Mouse (Mus musculus) forebrain, embryonic 12.5 days (tissue): Measurements from ENCODE around the gene Ddx52. TPM values are rescaled to one million over a fixed set of nuclear protein-coding genes. Genes with fewer than 3 reads are reported as not detected.

Experiments
- ATAC-seq: fragments of 200-750 bp; cut with Nextera tagmentation; 2 replicates; pipeline ENCODE4 v1.8.0; 2017; ENCODE audit warnings: moderate TSS enrichment; ENCODE audit not compliant: low FRiP score
- H3K27ac ChIP-seq: fragments of 300-500 bp; sonication (generic); 2 replicates; pipeline ENCODE4 v1.5.1; 2016; ENCODE audit warnings: mild to moderate bottlenecking
- H3K27me3 ChIP-seq: fragments of 300-500 bp; sonication (generic); 2 replicates; pipeline ENCODE4 v1.6.1; 2016; ENCODE audit warnings: mild to moderate bottlenecking
- H3K36me3 ChIP-seq: fragments of 300-500 bp; sonication (generic); replicated peaks from 2 replicates; pipeline ENCODE4 v1.6.1; 2016; ENCODE audit warnings: mild to moderate bottlenecking
- H3K4me1 ChIP-seq: fragments of 300-500 bp; sonication (generic); 2 replicates; pipeline ENCODE4 v1.6.1; 2016
- H3K4me2 ChIP-seq: fragments of 300-500 bp; sonication (generic); 2 replicates; pipeline ENCODE4 v1.6.1; 2016; ENCODE audit warnings: mild to moderate bottlenecking, moderate library complexity
- H3K4me3 ChIP-seq: fragments of 300-500 bp; sonication (generic); replicated peaks from 2 replicates; pipeline ENCODE4 v1.5.1; 2016; ENCODE audit warnings: mild to moderate bottlenecking
- H3K9ac ChIP-seq: fragments of 300-500 bp; sonication (generic); 2 replicates; pipeline ENCODE4 v1.6.1; 2016; ENCODE audit warnings: mild to moderate bottlenecking
- H3K9me3 ChIP-seq: fragments of 300-500 bp; sonication (generic); 2 replicates; pipeline ENCODE4 v1.6.1; 2016
- WGBS: fragments of 180-500 bp; shearing (Covaris S2); methylation state at CpG from one replicate; pipeline ENCODE4 v1.1.7; 2016; 5-methylcytosine and 5-hydroxymethylcytosine counted together
- polyA plus RNA-seq: library from polyadenylated mRNA; unstranded; fragments of >200 nt; fragmentation: Nextera tagmentation; extraction: Ambion mirVana; gene quantifications from 2 replicates; pipeline ENCODE4 v1.2.1, GENCODE M21; 2016

The Ddx52 gene
- polyA plus RNA-seq, 1 experiment from 2014 or later: 43.3 TPM

DNA sequence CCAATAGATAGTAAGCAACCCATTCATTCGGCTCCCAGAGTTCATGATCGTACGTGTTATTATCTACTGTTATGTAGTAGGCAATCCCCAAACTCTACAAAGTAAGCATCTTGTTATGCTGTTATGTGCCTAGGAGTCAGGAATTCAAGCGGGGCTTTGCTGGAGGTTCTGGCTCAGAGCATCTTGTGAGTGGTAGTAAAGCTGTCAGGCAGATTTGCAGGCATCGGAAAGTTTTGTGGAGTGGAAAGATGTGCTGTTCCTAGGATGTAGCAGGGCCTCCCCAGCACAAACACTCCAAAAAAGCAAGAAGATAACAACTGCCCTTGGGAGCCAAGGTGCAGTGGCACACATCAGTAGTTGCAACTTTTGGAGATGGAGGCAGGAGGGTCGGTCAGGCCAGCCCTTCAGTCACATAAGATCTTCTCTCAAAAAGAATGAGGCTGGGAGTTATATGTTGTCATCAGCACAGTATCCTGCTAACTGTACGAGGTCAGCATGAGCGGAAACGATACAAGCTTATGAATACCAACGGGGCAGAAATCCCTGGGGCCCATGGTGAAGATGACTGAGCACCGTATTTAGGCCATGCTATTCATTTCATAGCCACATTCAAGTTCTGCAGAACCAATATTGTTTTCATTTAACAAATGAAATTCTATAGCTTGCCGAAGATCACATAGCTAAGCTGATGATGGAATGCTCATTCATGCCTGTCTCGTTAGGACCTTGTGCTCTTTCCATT is 34.5 kb downstream of the Ddx52 start:
- 86% methylated on average over 13 of the region's 13 CpGs for WGBS
- H3K27me3 ChIP-seq: no peaks in the 10 kb centered on the region
- H3K36me3 ChIP-seq: peaks cover 73% of the 10 kb centered on the region
- H3K27ac ChIP-seq: no peak overlapping the region
- H3K4me2 ChIP-seq: no peak overlapping the region
- H3K4me3 ChIP-seq: no peak overlapping the region
- ATAC-seq: no peak
- no peaks in the 10 kb centered on the region for H3K9me3 ChIP-seq
- H3K9ac ChIP-seq: no peak overlapping the region
- H3K4me1 ChIP-seq: peaks cover 9% of the 10 kb centered on the region; the same call in 1 of the 2 replicates

DNA sequence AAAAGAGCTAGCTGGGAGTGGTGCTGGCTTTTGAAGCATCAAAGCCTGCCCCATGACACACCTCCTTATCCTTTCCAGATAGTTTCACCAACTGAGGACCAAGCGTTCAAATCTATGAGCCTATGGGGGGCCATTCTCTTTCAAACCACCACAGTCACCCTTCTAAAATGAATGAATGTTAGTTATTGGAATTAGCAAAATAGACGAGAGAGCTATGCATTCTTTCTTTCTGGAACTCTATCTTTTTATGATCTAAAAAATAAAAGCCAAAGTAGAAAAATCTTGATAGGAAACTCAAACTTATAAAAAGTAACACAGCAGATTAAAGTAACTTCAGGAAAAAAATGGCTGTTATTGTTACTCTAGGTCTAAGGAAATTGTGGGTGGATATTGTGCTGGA is 35.9 kb downstream of the Ddx52 start:
- Histone ChIP-seq H3K36me3 (peaks cover 79% of the 10 kb centered on the region), H3K27me3 (no peaks in the 10 kb centered on the region), H3K4me3 (no peak overlapping the region), H3K9ac (no peak overlapping the region), H3K27ac (no peak overlapping the region), H3K9me3 (no peaks in the 10 kb centered on the region), H3K4me2 (no peak overlapping the region), H3K4me1 (peaks cover 9% of the 10 kb centered on the region; the same call in 1 of the 2 replicates)
- 86% methylated on average over 2 of the region's 2 CpGs for WGBS
- no peak for ATAC-seq

DNA sequence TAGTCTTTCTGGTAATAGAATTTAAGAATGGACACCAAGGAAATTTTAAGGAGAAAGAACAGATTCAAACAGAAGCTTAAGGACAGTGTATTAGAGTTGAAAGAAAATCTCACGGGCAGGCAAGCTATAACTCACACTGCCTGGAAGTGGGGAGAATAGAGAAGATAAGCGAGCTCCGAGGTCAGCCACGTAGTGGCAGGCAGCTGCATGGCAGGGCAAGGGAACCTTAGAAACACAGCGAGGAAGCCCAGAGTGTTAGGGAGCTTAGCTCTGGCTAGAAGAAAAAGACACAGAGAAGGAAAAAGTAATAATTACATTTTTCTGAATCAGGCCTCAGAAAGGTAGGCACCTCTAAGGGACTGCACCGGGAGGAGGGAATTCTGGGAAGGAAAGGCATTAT is 38.1 kb downstream of the Ddx52 start:
- no peak overlapping the region for H3K27ac ChIP-seq
- no peak overlapping the region for H3K9ac ChIP-seq
- no peak for ATAC-seq
- H3K36me3 ChIP-seq: peaks cover 81% of the 10 kb centered on the region
- no peaks in the 10 kb centered on the region for H3K4me1 ChIP-seq
- no peak overlapping the region for H3K4me2 ChIP-seq
- 94% methylated on average over 6 of the region's 6 CpGs for WGBS
- H3K9me3 ChIP-seq: no peaks in the 10 kb centered on the region
- no peak overlapping the region for H3K4me3 ChIP-seq
- H3K27me3 ChIP-seq: no peaks in the 10 kb centered on the region

DNA sequence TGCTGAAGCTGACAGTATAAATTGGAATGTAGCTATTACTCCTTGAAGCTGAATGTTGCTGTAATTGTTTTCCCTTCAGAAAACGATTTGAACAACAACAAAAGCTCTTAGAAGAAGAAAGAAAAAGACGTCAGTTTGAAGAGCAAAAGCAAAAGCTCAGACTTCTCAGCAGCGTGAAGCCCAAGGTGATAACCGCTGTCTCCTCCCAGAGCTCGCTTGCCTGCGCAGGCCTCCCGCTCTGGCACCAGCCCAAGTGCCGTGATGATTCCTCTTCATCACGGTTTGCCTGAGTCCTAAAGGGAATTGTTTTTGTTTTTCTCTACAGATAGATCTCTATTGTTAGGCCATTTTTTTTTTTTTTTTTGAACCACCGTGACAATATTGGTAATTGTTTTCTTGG is 39.5 kb downstream of the Ddx52 start:
- WGBS: 74% methylated on average over 10 of the region's 10 CpGs
- Histone ChIP-seq H3K27ac (no peak overlapping the region), H3K36me3 (peaks cover 87% of the 10 kb centered on the region), H3K9ac (no peak overlapping the region), H3K27me3 (no peaks in the 10 kb centered on the region), H3K4me1 (no peaks in the 10 kb centered on the region), H3K4me3 (no peak overlapping the region), H3K9me3 (no peaks in the 10 kb centered on the region), H3K4me2 (no peak overlapping the region)
- no peak for ATAC-seq

DNA sequence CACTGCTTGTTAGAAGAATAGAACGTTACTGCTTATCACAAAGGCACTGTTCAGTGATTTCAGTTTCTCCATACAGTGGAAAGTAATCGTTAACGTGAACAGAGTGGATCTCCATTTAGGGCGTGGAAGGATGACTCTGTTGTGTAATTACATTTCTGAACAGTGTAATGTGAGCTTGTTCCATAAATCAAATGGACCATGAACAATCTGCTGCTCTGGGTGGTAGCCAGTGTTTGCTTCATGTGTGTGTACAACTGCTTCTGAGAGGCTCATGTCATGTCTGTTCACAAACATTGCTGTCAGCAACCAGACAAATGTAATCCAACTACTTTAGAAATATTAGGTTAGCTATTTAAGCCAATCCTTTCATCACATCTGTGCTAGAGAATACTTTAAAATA is 49.8 kb downstream of the Ddx52 start:
- Histone ChIP-seq H3K27ac (no peak overlapping the region), H3K4me1 (no peaks in the 10 kb centered on the region), H3K9me3 (no peaks in the 10 kb centered on the region), H3K9ac (no peak overlapping the region), H3K4me3 (no peak overlapping the region), H3K27me3 (no peaks in the 10 kb centered on the region), H3K36me3 (peaks cover 91% of the 10 kb centered on the region), H3K4me2 (no peak overlapping the region)
- no peak for ATAC-seq
- 82% methylated on average over 4 of the region's 4 CpGs for WGBS

DNA sequence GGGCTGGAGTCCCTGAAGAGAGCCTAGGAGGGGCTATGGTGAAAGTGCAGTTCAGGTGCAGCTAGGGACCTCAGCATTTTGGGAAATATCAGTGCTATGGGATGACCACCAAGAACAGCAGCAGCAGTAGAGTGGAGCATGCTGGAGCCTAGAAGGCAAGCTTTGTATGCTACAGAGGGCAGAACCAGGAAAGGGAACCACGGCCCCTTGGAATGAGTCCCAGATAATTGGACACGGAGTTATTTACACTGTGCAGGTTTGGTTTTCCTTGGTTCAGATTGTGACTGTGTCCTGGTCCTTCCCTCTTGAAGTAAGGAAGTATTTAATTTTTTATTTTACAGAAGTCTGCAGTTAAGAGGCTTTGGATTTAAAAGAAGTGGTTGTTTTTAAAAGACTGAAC is 51.6 kb downstream of the Ddx52 start:
- H3K36me3 ChIP-seq: peaks cover 91% of the 10 kb centered on the region
- no peak overlapping the region for H3K4me3 ChIP-seq
- H3K27ac ChIP-seq: no peak overlapping the region
- WGBS: 85% methylated on average over 2 of the region's 2 CpGs
- H3K9me3 ChIP-seq: no peaks in the 10 kb centered on the region
- no peaks in the 10 kb centered on the region for H3K4me1 ChIP-seq
- no peaks in the 10 kb centered on the region for H3K27me3 ChIP-seq
- no peak overlapping the region for H3K9ac ChIP-seq
- H3K4me2 ChIP-seq: no peak overlapping the region
- no peak for ATAC-seq

DNA sequence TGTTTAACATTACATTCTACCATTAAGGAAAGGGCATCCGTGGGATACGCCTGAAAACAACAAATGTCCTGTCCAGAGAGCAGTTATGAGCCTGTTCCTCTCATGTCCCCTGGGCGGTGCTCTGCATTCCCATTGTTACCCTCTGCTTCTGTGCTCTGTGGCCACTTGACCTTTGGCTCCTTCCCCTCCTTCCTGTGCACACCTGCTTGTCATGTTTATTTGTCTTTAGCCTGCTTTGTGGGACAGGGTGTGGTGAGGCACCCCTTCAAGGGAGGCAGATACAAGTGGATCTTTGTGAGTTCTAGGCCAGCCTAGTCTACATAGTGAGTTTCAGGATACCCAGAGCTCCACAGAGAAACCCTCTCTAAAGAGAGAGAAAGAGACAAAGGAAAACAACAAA is 52.6 kb downstream of the Ddx52 start:
- H3K4me3 ChIP-seq: no peak overlapping the region
- no peaks in the 10 kb centered on the region for H3K4me1 ChIP-seq
- WGBS: 87% methylated on average over 3 of the region's 3 CpGs
- H3K27ac ChIP-seq: no peak overlapping the region
- H3K9me3 ChIP-seq: no peaks in the 10 kb centered on the region
- ATAC-seq: no peak
- no peak overlapping the region for H3K9ac ChIP-seq
- H3K27me3 ChIP-seq: no peaks in the 10 kb centered on the region
- peaks cover 91% of the 10 kb centered on the region for H3K36me3 ChIP-seq
- H3K4me2 ChIP-seq: no peak overlapping the region

DNA sequence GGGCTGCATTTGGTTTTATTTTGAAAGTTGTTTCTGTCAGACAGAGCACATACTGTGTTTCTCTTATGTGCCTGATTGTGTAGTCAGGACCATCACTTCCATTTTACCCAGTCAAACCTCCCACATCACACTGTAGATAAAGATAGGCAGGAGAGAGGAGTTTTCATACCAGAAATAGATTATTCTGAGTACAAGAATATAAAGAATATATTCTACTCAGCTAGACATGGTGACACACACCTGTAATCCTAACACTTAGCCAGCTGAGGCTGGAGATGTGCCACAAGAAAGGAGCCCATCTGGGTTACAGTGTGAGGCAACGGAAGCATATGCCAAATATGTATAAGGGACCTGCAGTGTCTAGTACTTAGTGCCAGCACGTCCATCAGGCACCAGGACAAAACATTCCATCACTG is 53.7 kb downstream of the Ddx52 start:
- Histone ChIP-seq H3K36me3 (peaks cover 89% of the 10 kb centered on the region), H3K4me2 (no peak overlapping the region), H3K4me3 (no peak overlapping the region), H3K9me3 (no peaks in the 10 kb centered on the region), H3K27ac (no peak overlapping the region), H3K27me3 (no peaks in the 10 kb centered on the region), H3K4me1 (no peaks in the 10 kb centered on the region), H3K9ac (no peak overlapping the region)
- WGBS: 92% methylated on average over 2 of the region's 2 CpGs
- no peak for ATAC-seq

DNA sequence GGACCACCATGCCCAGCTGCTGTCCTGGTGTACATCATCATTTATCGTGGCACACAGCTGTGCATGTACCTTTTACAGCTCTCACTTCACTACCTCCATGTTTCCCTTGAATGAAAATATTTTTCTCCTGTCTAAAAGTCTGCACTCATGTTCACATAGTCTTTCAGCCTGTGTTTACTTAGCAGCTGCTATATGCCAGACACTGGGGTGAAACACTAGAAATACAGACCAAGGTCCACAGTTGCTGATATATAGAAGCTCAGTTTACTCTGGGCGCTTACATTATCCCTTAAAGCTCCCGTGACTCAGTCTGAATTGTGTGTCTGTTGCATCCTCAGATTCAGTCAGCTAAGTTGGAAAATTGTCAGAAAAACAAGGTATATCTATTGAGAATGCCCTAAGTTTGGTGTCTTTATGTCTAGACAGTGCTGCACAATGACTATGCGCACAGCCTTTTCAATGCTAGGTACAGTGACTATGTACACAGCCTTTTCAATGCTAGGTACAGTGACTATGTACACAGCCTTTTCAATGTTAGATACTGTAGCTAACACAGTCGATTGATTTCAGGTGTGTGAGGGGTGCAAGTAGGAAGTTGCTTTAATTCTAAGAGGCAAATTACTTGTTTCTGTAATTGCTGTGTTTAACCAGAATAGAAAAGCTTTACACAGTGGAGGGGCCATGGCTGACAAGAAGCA is 55.5 kb downstream of the Ddx52 start:
- no peaks in the 10 kb centered on the region for H3K9me3 ChIP-seq
- no peak overlapping the region for H3K9ac ChIP-seq
- H3K27ac ChIP-seq: no peak overlapping the region
- no peaks in the 10 kb centered on the region for H3K4me1 ChIP-seq
- 94% methylated on average over 5 of the region's 5 CpGs for WGBS
- no peak overlapping the region for H3K4me2 ChIP-seq
- no peak for ATAC-seq
- no peaks in the 10 kb centered on the region for H3K27me3 ChIP-seq
- no peak overlapping the region for H3K4me3 ChIP-seq
- peaks cover 90% of the 10 kb centered on the region for H3K36me3 ChIP-seq

DNA sequence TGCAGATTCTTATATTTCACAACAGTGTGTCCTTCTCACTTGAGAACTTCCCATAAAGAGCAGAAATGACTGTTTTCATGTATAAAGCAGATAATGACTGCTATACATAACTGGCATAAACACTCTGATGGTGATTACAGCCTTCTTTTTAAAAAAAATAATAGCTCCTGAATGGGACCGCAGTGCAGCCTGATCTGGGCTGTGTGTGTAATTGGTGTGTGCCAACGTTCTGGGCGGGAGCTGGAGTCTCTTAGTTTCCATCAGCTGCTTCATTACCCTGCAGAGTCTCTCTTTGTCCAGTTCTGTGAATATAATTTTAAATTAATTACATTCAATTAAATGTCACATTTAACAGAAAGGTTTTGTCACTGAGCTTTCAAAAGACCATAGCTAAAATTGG is 57.1 kb downstream of the Ddx52 start:
- Histone ChIP-seq H3K4me1 (no peaks in the 10 kb centered on the region), H3K4me2 (no peak overlapping the region), H3K4me3 (no peak overlapping the region), H3K9me3 (no peaks in the 10 kb centered on the region), H3K27ac (no peak overlapping the region), H3K27me3 (no peaks in the 10 kb centered on the region), H3K36me3 (peaks cover 90% of the 10 kb centered on the region), H3K9ac (no peak overlapping the region)
- 63% methylated on average over 3 of the region's 3 CpGs for WGBS
- no peak for ATAC-seq

DNA sequence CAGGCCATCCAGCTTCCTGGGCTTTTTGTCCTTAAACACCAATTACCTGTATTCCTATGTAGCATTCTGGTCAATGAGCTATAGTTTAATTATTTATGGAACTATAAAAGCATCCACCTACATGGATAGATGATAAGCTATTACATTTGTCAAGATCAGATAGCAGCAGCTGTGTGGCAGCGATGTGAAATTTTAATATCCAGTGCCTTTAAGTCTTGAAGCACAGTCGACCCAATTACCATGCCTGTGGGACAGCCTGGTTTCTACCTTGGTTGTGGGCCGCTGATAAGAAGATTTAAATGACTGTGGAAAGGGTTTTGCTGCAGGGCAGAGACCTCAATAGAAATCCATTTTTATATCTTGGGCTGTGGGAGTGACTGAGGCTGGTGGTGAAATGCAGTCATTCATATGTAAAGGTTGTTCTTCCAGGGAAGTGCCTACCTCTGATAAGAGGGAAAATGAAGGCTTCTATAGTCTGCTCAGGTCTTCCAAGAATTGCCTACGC is 57.6 kb downstream of the Ddx52 start:
- no peaks in the 10 kb centered on the region for H3K9me3 ChIP-seq
- no peak overlapping the region for H3K27ac ChIP-seq
- no peak overlapping the region for H3K9ac ChIP-seq
- no peaks in the 10 kb centered on the region for H3K4me1 ChIP-seq
- H3K4me3 ChIP-seq: no peak overlapping the region
- 86% methylated on average over 4 of the region's 4 CpGs for WGBS
- H3K36me3 ChIP-seq: peaks cover 90% of the 10 kb centered on the region
- no peak overlapping the region for H3K4me2 ChIP-seq
- H3K27me3 ChIP-seq: no peaks in the 10 kb centered on the region
- ATAC-seq: no peak

DNA sequence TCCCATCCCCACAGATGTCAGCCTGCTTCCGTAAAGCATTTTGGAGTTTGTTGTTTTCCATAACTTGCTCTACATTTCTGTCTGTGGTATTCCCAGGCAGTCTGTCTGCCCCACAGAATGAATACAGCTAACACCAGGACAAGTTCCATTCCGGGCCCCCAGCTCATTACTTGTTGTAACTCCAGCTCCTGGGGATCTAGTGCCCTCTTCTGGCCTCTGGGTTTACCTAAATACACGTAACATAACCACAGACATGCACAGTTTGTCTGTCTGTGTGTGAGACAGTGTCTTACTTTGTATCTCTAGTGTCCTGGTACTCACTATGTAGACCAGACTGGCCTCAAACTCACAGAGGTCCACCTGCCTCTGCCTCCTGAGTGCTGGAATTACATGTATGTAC is 59.4 kb downstream of the Ddx52 start:
- Histone ChIP-seq H3K4me2 (no peak overlapping the region), H3K9ac (no peak overlapping the region), H3K4me3 (no peak overlapping the region), H3K4me1 (no peaks in the 10 kb centered on the region), H3K27me3 (no peaks in the 10 kb centered on the region), H3K9me3 (no peaks in the 10 kb centered on the region), H3K36me3 (peaks cover 90% of the 10 kb centered on the region), H3K27ac (no peak overlapping the region)
- ATAC-seq: no peak
- 91% methylated on average over 3 of the region's 3 CpGs for WGBS

DNA sequence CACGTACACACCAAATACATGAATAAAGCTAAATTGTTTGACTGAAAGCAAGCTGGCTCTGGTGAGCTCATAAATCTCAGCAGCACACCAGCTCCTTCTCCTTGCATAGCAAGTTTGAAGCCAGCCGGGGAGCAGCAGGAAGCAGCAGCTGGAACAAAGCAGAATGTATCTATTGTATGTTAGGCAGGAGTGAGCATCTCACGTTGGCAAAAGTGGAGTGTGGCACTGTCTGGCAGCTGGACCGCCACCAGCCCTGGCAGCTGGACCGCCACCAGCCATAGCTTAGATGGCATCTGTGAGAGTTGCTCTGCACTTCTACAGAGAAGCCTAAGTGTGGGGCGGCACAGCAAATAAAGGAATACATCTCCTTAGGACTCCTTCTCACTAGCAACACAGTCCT is 62.1 kb downstream of the Ddx52 start:
- peaks cover 87% of the 10 kb centered on the region for H3K36me3 ChIP-seq
- H3K4me2 ChIP-seq: no peak overlapping the region
- no peak overlapping the region for H3K4me3 ChIP-seq

More for the DNA sequence above, 62.1 kb downstream of the Ddx52 start:
- H3K9ac ChIP-seq: no peak overlapping the region
- H3K4me1 ChIP-seq: no peaks in the 10 kb centered on the region
- H3K27ac ChIP-seq: no peak overlapping the region
- H3K27me3 ChIP-seq: no peaks in the 10 kb centered on the region
- no peaks in the 10 kb centered on the region for H3K9me3 ChIP-seq
- 93% methylated on average over 6 of the region's 6 CpGs for WGBS
- no peak for ATAC-seq
